Mouse (Mus musculus) heart, postnatal 10 days (tissue): ENCODE results near the gene Eml1. TPM values are rescaled to one million over a fixed set of nuclear protein-coding genes. Genes with fewer than 3 reads are reported as not detected.
A peak's percentile ranks its signal among the peaks of the same experiment; 100 is the strongest.
"Not testable (repeated sequence)": the region's sequence is repeated elsewhere in the genome, so short reads cannot be mapped to it uniquely, and the experiment has no call there.

Experiments
- DNase-seq, 2 experiments: peaks; one replicate each; pipeline ENCODE4 v3.0.0; 2021
- intact Hi-C: fragments of 180-260 bp; cut with DNase I; formaldehyde crosslinking; loops from one replicate; pipeline ENCODE4 v1.15.1; 2025
- total RNA-seq, 2 experiments: library from RNA; stranded (reverse); gene quantifications; 2 replicates each; pipeline ENCODE4 v1.2.3; 2021

Eml1 gene
- total RNA-seq, 2 experiments from 2014 or later = 82.1 to 94.6 TPM

GRCm38 (mm10) chr12:108452151-108452874 is 81.6 kb downstream of the Eml1 start:
- intact Hi-C loops = no loop called here
- no peak for DNase-seq

GRCm38 (mm10) chr12:108453561-108454044 is 82.8 kb downstream of the Eml1 start:
- DNase-seq = no peak
- intact Hi-C loops = no loop called here

GRCm38 (mm10) chr12:108455004-108455403 is 84.2 kb downstream of the Eml1 start:
- intact Hi-C loops = no loop called here
- DNase-seq = peak; percentile 53

GRCm38 (mm10) chr12:108472898-108473297 is 102.1 kb downstream of the Eml1 start:
- intact Hi-C loops = no loop called here
- DNase-seq = no peak

GRCm38 (mm10) chr12:108474440-108474839 is 103.7 kb downstream of the Eml1 start:
- no peak for DNase-seq
- intact Hi-C loops = no loop called here

GRCm38 (mm10) chr12:108478714-108479113 is 108.0 kb downstream of the Eml1 start:
- intact Hi-C loops = no loop called here
- DNase-seq = no peak

GRCm38 (mm10) chr12:108480704-108481365 is 110.1 kb downstream of the Eml1 start:
- DNase-seq = no peak
- intact Hi-C loops = no loop called here

GRCm38 (mm10) chr12:108489076-108489475 is 118.3 kb downstream of the Eml1 start:
- DNase-seq = no peak
- intact Hi-C loops = no loop called here

GRCm38 (mm10) chr12:108489741-108490140 is 119.0 kb downstream of the Eml1 start:
- intact Hi-C loops = loop anchor here (5.0 to 10.0 kb wide), 2 partner anchors 52 to 285 kb away; no protein-coding TSS in a partner anchor
- DNase-seq = no peak

GRCm38 (mm10) chr12:108490336-108490735 is 119.6 kb downstream of the Eml1 start:
- no peak for DNase-seq
- intact Hi-C loops = loop anchor here (5.0 to 10.0 kb wide), 2 partner anchors 53 to 286 kb away; no protein-coding TSS in a partner anchor

GRCm38 (mm10) chr12:108490954-108491353 is 120.2 kb downstream of the Eml1 start:
- peak in 1 of 2 experiments; percentile 38 for DNase-seq
- intact Hi-C loops = loop anchor here (5.0 to 10.0 kb wide), 2 partner anchors 54 to 286 kb away; no protein-coding TSS in a partner anchor

- intact Hi-C loops = loop anchor here (1.0 to 10.0 kb wide), 5 partner anchors 57 to 289 kb away; no protein-coding TSS in a partner anchor
- peak; percentile 60 to 77 for DNase-seq
Measured at GRCm38 (mm10) chr12:108494011-108494541, 123.3 kb downstream of the Eml1 start.

GRCm38 (mm10) chr12:108495455-108496235 is 124.9 kb downstream of the Eml1 start:
- DNase-seq = peak; percentile 50 to 62
- intact Hi-C loops = loop anchor here (2.0 to 10.0 kb wide), 3 partner anchors 73 to 291 kb away; no protein-coding TSS in a partner anchor

- no peak for DNase-seq
- intact Hi-C loops = no loop called here
Measured at GRCm38 (mm10) chr12:108503064-108503463, 132.3 kb downstream of the Eml1 start.

GRCm38 (mm10) chr12:108503582-108503981 is 132.8 kb downstream of the Eml1 start:
- DNase-seq = no peak
- intact Hi-C loops = no loop called here

- intact Hi-C loops = no loop called here
- no peak for DNase-seq
Measured at GRCm38 (mm10) chr12:108505846-108506245, 135.1 kb downstream of the Eml1 start.

GRCm38 (mm10) chr12:108507046-108507445 is 136.3 kb downstream of the Eml1 start:
- DNase-seq, intact Hi-C loops: not testable (repeated sequence)

- DNase-seq = no peak
- intact Hi-C loops = loop anchor here (5.0 kb wide), 1 partner anchor 303 kb away; no protein-coding TSS in a partner anchor
Measured at GRCm38 (mm10) chr12:108510571-108510970, 139.8 kb downstream of the Eml1 start.

GRCm38 (mm10) chr12:108511009-108511408 is 140.3 kb downstream of the Eml1 start:
- DNase-seq = peak; percentile 39 to 64
- intact Hi-C loops = loop anchor here (5.0 kb wide), 1 partner anchor 304 kb away; no protein-coding TSS in a partner anchor

- intact Hi-C loops = no loop called here
- no peak for DNase-seq
Measured at GRCm38 (mm10) chr12:108515464-108515863, 144.7 kb downstream of the Eml1 start.
